Mouse (Mus musculus): ENCODE measurements around the gene Rgs3. TPM values are rescaled to one million over a fixed set of nuclear protein-coding genes. Genes with fewer than 3 reads are reported as not detected.

Gene Rgs3
- polyA plus RNA-seq, 1 experiment from 2014 or later = 52.8 TPM

GRCm38 (mm10) chr4:62674031-62674995 is 114.7 kb downstream of the Rgs3 start:
- 5% methylated on average over 29 of the region's 30 CpGs for WGBS
- H3K4me3 ChIP-seq = peak overlapping the region; percentile 61
- H3K27me3 ChIP-seq = no peaks in the 10 kb centered on the region
- peak; percentile 33; the same call in 1 of the 2 replicates for ATAC-seq (ENCODE audit: low FRiP score, low read depth)
- H3K4me2 ChIP-seq (replicated peaks) = peak overlapping the region; percentile 74
- peak overlapping the region; percentile 75 for H3K27ac ChIP-seq
- no peaks in the 10 kb centered on the region for H3K36me3 ChIP-seq
- H3K9ac ChIP-seq = peak overlapping the region; percentile 76
- no peaks in the 10 kb centered on the region for H3K9me3 ChIP-seq
- H3K4me1 ChIP-seq = peaks cover 54% of the 10 kb centered on the region

- H3K9me3 ChIP-seq = no peaks in the 10 kb centered on the region
- WGBS = 81% methylated on average over 2 of the region's 2 CpGs
- H3K4me1 ChIP-seq = peaks cover 53% of the 10 kb centered on the region
- H3K4me2 ChIP-seq (replicated peaks) = peak overlapping the region; percentile 74
- peak overlapping the region; percentile 61 for H3K4me3 ChIP-seq
- H3K27ac ChIP-seq = peak overlapping the region; percentile 75; the same call in 1 of the 2 replicates
- no peak for ATAC-seq (ENCODE audit: low FRiP score, low read depth)
- peaks cover 2% of the 10 kb centered on the region for H3K36me3 ChIP-seq
- no peaks in the 10 kb centered on the region for H3K27me3 ChIP-seq
- H3K9ac ChIP-seq = peak overlapping the region; percentile 76
Measured at GRCm38 (mm10) chr4:62675394-62675793, 115.7 kb downstream of the Rgs3 start.

- ATAC-seq (ENCODE audit: low FRiP score, low read depth) = no peak
- Histone ChIP-seq H3K36me3 (peaks cover 12% of the 10 kb centered on the region), H3K9me3 (no peaks in the 10 kb centered on the region), H3K27ac (no peak overlapping the region), H3K9ac (peak overlapping the region; percentile 8; the same call in 1 of the 2 replicates), H3K4me2 (replicated peaks) (peak overlapping the region; percentile 74), H3K27me3 (no peaks in the 10 kb centered on the region), H3K4me3 (peak overlapping the region; percentile 61; the same call in 1 of the 2 replicates), H3K4me1 (peaks cover 59% of the 10 kb centered on the region)
- WGBS = 50% methylated on average over 10 of the region's 10 CpGs
Measured at GRCm38 (mm10) chr4:62677047-62677737, 117.5 kb downstream of the Rgs3 start.

DNA sequence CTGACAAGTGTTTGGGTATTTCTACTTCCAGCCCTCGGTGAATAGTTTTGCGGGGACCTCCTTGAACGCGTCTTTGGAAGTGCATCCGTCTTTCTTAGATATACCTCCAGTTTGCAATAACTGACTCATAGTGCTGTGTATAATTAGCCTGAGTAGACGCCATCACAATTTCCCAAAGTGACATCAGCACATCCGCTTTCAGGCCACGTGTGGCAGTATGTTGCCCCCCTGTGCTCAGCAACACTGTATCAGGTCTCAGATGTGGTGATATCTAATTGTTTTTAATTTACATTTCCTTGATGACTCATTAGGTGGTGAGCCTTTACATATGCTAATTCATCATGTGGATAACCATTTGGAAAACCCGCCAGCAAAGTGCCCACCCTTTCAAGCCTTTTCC is 119.5 kb downstream of the Rgs3 start:
- H3K9me3 ChIP-seq = no peaks in the 10 kb centered on the region
- H3K4me1 ChIP-seq = peaks cover 52% of the 10 kb centered on the region
- no peak overlapping the region for H3K27ac ChIP-seq
- H3K4me2 ChIP-seq (replicated peaks) = no peak overlapping the region
- 85% methylated on average over 9 of the region's 9 CpGs for WGBS
- H3K4me3 ChIP-seq = no peak overlapping the region
- H3K9ac ChIP-seq = no peak overlapping the region
- no peak for ATAC-seq (ENCODE audit: low FRiP score, low read depth)
- H3K27me3 ChIP-seq = no peaks in the 10 kb centered on the region
- H3K36me3 ChIP-seq = peaks cover 12% of the 10 kb centered on the region

DNA sequence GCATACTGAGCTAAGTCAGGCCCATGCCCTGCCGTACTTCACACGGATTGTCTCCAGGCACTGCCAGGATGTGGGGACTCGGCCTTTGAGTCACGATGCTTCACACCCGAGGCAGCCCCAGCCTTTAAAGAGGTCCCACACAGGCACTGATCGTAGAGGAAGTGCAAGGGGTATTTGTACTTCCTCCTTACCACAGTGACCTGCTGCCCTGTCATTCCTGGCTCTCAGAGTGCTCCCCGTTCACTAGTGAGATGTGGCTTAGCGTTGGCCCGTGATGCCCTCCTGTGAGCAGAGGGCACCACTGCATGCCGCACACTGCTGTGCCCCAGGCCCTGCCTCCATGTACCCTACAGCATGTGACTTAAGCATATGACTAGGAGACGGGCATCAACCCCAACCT is 121.8 kb downstream of the Rgs3 start:
- peaks cover 12% of the 10 kb centered on the region for H3K36me3 ChIP-seq
- no peak overlapping the region for H3K4me3 ChIP-seq
- peaks cover 55% of the 10 kb centered on the region for H3K4me1 ChIP-seq
- no peaks in the 10 kb centered on the region for H3K27me3 ChIP-seq
- no peak overlapping the region for H3K4me2 ChIP-seq (replicated peaks)
- H3K9me3 ChIP-seq = no peaks in the 10 kb centered on the region
- WGBS = 84% methylated on average over 11 of the region's 11 CpGs
- no peak overlapping the region for H3K27ac ChIP-seq
- H3K9ac ChIP-seq = no peak overlapping the region
- ATAC-seq (ENCODE audit: low FRiP score, low read depth) = no peak

GRCm38 (mm10) chr4:62682371-62682770 is 122.7 kb downstream of the Rgs3 start:
- ATAC-seq (ENCODE audit: low FRiP score, low read depth) = no peak
- H3K4me2 ChIP-seq (replicated peaks) = no peak overlapping the region
- H3K4me3 ChIP-seq = no peak overlapping the region
- WGBS = 83% methylated on average over 8 of the region's 8 CpGs
- H3K4me1 ChIP-seq = peaks cover 51% of the 10 kb centered on the region
- H3K9me3 ChIP-seq = no peaks in the 10 kb centered on the region
- H3K36me3 ChIP-seq = peaks cover 12% of the 10 kb centered on the region
- no peak overlapping the region for H3K9ac ChIP-seq
- no peaks in the 10 kb centered on the region for H3K27me3 ChIP-seq
- no peak overlapping the region for H3K27ac ChIP-seq

DNA sequence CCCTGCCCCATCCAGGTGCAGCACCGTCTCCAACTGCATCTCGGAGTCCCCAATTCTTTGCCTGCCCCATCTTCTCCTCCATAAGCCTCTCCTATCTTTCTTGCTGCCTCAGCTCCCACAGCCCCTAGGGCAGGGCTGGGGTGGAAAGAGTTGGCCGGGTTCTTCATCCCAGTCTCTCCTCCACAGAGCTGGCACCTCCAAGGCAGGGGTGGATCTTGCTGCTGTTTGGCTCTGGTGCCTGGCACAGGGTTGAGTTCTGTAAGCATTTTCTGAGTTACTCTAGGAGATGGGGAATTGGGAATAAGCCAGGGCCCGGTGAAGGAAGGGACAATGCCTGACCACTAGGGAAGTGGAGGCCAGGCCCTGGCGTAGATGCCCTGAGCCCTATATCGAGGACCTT is 123.5 kb downstream of the Rgs3 start:
- ATAC-seq (ENCODE audit: low FRiP score, low read depth) = no peak
- Histone ChIP-seq H3K36me3 (peaks cover 14% of the 10 kb centered on the region), H3K9ac (peak overlapping the region; percentile 10; the same call in 1 of the 2 replicates), H3K9me3 (no peaks in the 10 kb centered on the region), H3K4me1 (peaks cover 51% of the 10 kb centered on the region), H3K4me3 (no peak overlapping the region), H3K27me3 (no peaks in the 10 kb centered on the region), H3K4me2 (replicated peaks) (no peak overlapping the region), H3K27ac (no peak overlapping the region)
- WGBS = 88% methylated on average over 6 of the region's 6 CpGs

DNA sequence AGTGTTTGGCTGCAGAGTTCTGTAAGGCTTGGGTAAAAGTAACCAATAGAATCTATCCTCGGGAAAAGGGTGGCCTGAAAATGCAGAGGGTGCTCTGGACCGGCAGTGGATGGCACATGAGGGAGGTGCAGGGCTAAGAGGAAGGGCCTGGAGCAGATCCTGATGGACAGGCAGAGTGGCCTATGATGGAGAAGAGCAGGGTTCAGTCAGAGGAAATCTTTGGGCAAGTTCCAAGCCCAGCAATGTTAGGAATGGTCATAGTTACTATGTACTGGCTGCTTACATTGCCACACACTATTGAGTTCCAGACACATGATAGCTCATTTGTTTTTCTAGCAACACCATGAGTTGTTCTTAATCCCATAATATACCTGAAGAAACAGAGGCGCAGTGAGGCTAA is 124.7 kb downstream of the Rgs3 start:
- Histone ChIP-seq H3K4me3 (no peak overlapping the region), H3K9me3 (no peaks in the 10 kb centered on the region), H3K4me2 (replicated peaks) (no peak overlapping the region), H3K4me1 (peaks cover 49% of the 10 kb centered on the region), H3K27me3 (no peaks in the 10 kb centered on the region), H3K27ac (no peak overlapping the region), H3K9ac (no peak overlapping the region), H3K36me3 (peaks cover 16% of the 10 kb centered on the region)
- no peak for ATAC-seq (ENCODE audit: low FRiP score, low read depth)
- 78% methylated on average over 3 of the region's 3 CpGs for WGBS

- H3K4me2 ChIP-seq (replicated peaks) = no peak overlapping the region
- H3K4me3 ChIP-seq = no peak overlapping the region
- no peaks in the 10 kb centered on the region for H3K9me3 ChIP-seq
- no peak overlapping the region for H3K9ac ChIP-seq
- no peaks in the 10 kb centered on the region for H3K27me3 ChIP-seq
- H3K4me1 ChIP-seq = peaks cover 47% of the 10 kb centered on the region
- no peak overlapping the region for H3K27ac ChIP-seq
- 55% methylated on average over 10 of the region's 10 CpGs for WGBS
- H3K36me3 ChIP-seq = peaks cover 15% of the 10 kb centered on the region
- ATAC-seq (ENCODE audit: low FRiP score, low read depth) = no peak
Measured at GRCm38 (mm10) chr4:62685268-62685667, 125.6 kb downstream of the Rgs3 start.

- Histone ChIP-seq H3K9me3 (no peaks in the 10 kb centered on the region), H3K27me3 (no peaks in the 10 kb centered on the region), H3K4me1 (peaks cover 40% of the 10 kb centered on the region), H3K36me3 (peaks cover 18% of the 10 kb centered on the region), H3K27ac (no peak overlapping the region), H3K4me3 (no peak overlapping the region), H3K9ac (no peak overlapping the region), H3K4me2 (replicated peaks) (no peak overlapping the region)
- ATAC-seq (ENCODE audit: low FRiP score, low read depth) = no peak
- 29% methylated on average over 1 of the region's 1 CpGs for WGBS
Measured at GRCm38 (mm10) chr4:62686769-62687168, 127.1 kb downstream of the Rgs3 start.

GRCm38 (mm10) chr4:62688142-62688541 is 128.5 kb downstream of the Rgs3 start:
- Histone ChIP-seq H3K9ac (no peak overlapping the region), H3K36me3 (peaks cover 32% of the 10 kb centered on the region), H3K4me2 (replicated peaks) (no peak overlapping the region), H3K4me1 (peaks cover 40% of the 10 kb centered on the region), H3K27me3 (no peaks in the 10 kb centered on the region), H3K4me3 (no peak overlapping the region), H3K27ac (no peak overlapping the region), H3K9me3 (no peaks in the 10 kb centered on the region)
- ATAC-seq (ENCODE audit: low FRiP score, low read depth) = no peak
- WGBS = 74% methylated on average over 5 of the region's 5 CpGs

GRCm38 (mm10) chr4:62690997-62691396 is 131.3 kb downstream of the Rgs3 start:
- no peaks in the 10 kb centered on the region for H3K9me3 ChIP-seq
- no peak for ATAC-seq (ENCODE audit: low FRiP score, low read depth)
- H3K4me2 ChIP-seq (replicated peaks) = no peak overlapping the region
- H3K27me3 ChIP-seq = no peaks in the 10 kb centered on the region
- peaks cover 24% of the 10 kb centered on the region for H3K4me1 ChIP-seq
- 96% methylated on average over 4 of the region's 4 CpGs for whole genome bisulfite sequencing
- H3K36me3 ChIP-seq = peaks cover 51% of the 10 kb centered on the region
- H3K9ac ChIP-seq = no peak overlapping the region
- no peak overlapping the region for H3K27ac ChIP-seq
- H3K4me3 ChIP-seq = no peak overlapping the region
